Mouse (Mus musculus): ENCODE measurements around the gene Insm1.

Gene Insm1

GRCm38 (mm10) chr2:146221076-146221928 lies at the start of gene Insm1:
TSS of gene Insm1 (plus strand) at chr2:146221921.
- no peak for DNase-seq (ENCODE audit: low read depth, low spot score)

- no peak for DNase-seq (ENCODE audit: low read depth, low spot score)
Measured at GRCm38 (mm10) chr2:146172106-146172505, 49.6 kb upstream of the Insm1 start.

GRCm38 (mm10) chr2:146174173-146174572 lies 47.5 kb upstream of the Insm1 start:
- no peak for DNase-seq (ENCODE audit: low read depth, low spot score)

GRCm38 (mm10) chr2:146178718-146179117 lies 43.0 kb upstream of the Insm1 start:
- DNase-seq (ENCODE audit: low read depth, low spot score), result no peak

- no peak for DNase-seq (ENCODE audit: low read depth, low spot score)
Measured at GRCm38 (mm10) chr2:146183830-146184793, 37.6 kb upstream of the Insm1 start.

GRCm38 (mm10) chr2:146196126-146196525 lies 25.6 kb upstream of the Insm1 start:
- no peak for DNase-seq (ENCODE audit: low read depth, low spot score)

- no peak for DNase-seq (ENCODE audit: low read depth, low spot score)
Measured at GRCm38 (mm10) chr2:146197947-146198346, 23.8 kb upstream of the Insm1 start.

- DNase-seq (ENCODE audit: low read depth, low spot score), result no peak
Measured at GRCm38 (mm10) chr2:146210968-146211367, 10.8 kb upstream of the Insm1 start.

GRCm38 (mm10) chr2:146214715-146215114 lies 7.0 kb upstream of the Insm1 start:
- no peak for DNase-seq (ENCODE audit: low read depth, low spot score)

- no peak for DNase-seq (ENCODE audit: low read depth, low spot score)
Measured at GRCm38 (mm10) chr2:146216111-146217064, 5.3 kb upstream of the Insm1 start.

- no peak for DNase-seq (ENCODE audit: low read depth, low spot score)
Measured at GRCm38 (mm10) chr2:146217227-146217980, 4.3 kb upstream of the Insm1 start.

GRCm38 (mm10) chr2:146218161-146218691 lies 3.5 kb upstream of the Insm1 start:
- no peak for DNase-seq (ENCODE audit: low read depth, low spot score)

GRCm38 (mm10) chr2:146218881-146219535 lies 2.7 kb upstream of the Insm1 start:
- DNase-seq (ENCODE audit: low read depth, low spot score), result no peak

- no peak for DNase-seq (ENCODE audit: low read depth, low spot score)
Measured at GRCm38 (mm10) chr2:146219791-146220190, 1.9 kb upstream of the Insm1 start.

GRCm38 (mm10) chr2:146220591-146221075 lies 1.1 kb upstream of the Insm1 start:
- no peak for DNase-seq (ENCODE audit: low read depth, low spot score)

- no peak for DNase-seq (ENCODE audit: low read depth, low spot score)
Measured at GRCm38 (mm10) chr2:146221929-146222278, 183 bp downstream of the Insm1 start.

GRCm38 (mm10) chr2:146222279-146223175 lies 806 bp downstream of the Insm1 start:
- no peak for DNase-seq (ENCODE audit: low read depth, low spot score)

- DNase-seq (ENCODE audit: low read depth, low spot score), result no peak
Measured at GRCm38 (mm10) chr2:146223176-146223905, 1.6 kb downstream of the Insm1 start.
